Mouse (Mus musculus) heart, embryonic 12.5 days (tissue): Measurements from ENCODE around the gene Fbxo8. TPM values are rescaled to one million over a fixed set of nuclear protein-coding genes. Genes with fewer than 3 reads are reported as not detected.

Source experiments
- ATAC-seq: fragments of 200-750 bp; cut with Nextera tagmentation; 2 replicates; pipeline ENCODE4 v1.8.0; 2017; ENCODE audit warnings: moderate TSS enrichment, moderate library complexity; ENCODE audit not compliant: insufficient number of reproducible peaks, low FRiP score
- H3K27ac ChIP-seq: fragments of 300-500 bp; sonication (generic); 2 replicates; pipeline ENCODE4 v1.5.1; 2016; ENCODE audit warnings: mild to moderate bottlenecking, moderate library complexity; ENCODE audit not compliant: poor library complexity, severe bottlenecking
- H3K27me3 ChIP-seq: fragments of 300-500 bp; sonication (generic); replicated peaks from 2 replicates; pipeline ENCODE4 v1.6.1; 2016; ENCODE audit warnings: mild to moderate bottlenecking, moderate library complexity
- H3K36me3 ChIP-seq: fragments of 300-500 bp; sonication (generic); 2 replicates; pipeline ENCODE4 v1.6.1; 2016; ENCODE audit warnings: mild to moderate bottlenecking, moderate library complexity
- H3K4me1 ChIP-seq: fragments of 300-500 bp; sonication (generic); replicated peaks from 2 replicates; pipeline ENCODE4 v1.6.1; 2016; ENCODE audit warnings: mild to moderate bottlenecking
- H3K4me2 ChIP-seq: fragments of 300-500 bp; sonication (generic); 2 replicates; pipeline ENCODE4 v1.6.1; 2016; ENCODE audit warnings: mild to moderate bottlenecking, moderate library complexity
- H3K4me3 ChIP-seq: fragments of 300-500 bp; sonication (generic); 2 replicates; pipeline ENCODE4 v1.5.1; 2016; ENCODE audit warnings: mild to moderate bottlenecking
- H3K9ac ChIP-seq: fragments of 300-500 bp; sonication (generic); 2 replicates; pipeline ENCODE4 v1.6.1; 2016; ENCODE audit warnings: mild to moderate bottlenecking, moderate library complexity
- H3K9me3 ChIP-seq: fragments of 300-500 bp; sonication (generic); replicated peaks from 2 replicates; pipeline ENCODE4 v1.6.1; 2016; ENCODE audit warnings: mild to moderate bottlenecking, moderate library complexity
- whole genome bisulfite sequencing: fragments of 180-500 bp; shearing (Covaris S2); methylation state at CpG from one replicate; pipeline ENCODE4 v1.1.7; 2016; 5-methylcytosine and 5-hydroxymethylcytosine counted together
- polyA plus RNA-seq: library from polyadenylated mRNA; unstranded; fragments of >200 nt; fragmentation: Nextera tagmentation; extraction: Ambion mirVana; gene quantifications from 2 replicates; pipeline ENCODE4 v1.2.1, GENCODE M21; 2016

The Fbxo8 gene
- polyA plus RNA-seq, 1 experiment from 2014 or later: 40.7 TPM

DNA sequence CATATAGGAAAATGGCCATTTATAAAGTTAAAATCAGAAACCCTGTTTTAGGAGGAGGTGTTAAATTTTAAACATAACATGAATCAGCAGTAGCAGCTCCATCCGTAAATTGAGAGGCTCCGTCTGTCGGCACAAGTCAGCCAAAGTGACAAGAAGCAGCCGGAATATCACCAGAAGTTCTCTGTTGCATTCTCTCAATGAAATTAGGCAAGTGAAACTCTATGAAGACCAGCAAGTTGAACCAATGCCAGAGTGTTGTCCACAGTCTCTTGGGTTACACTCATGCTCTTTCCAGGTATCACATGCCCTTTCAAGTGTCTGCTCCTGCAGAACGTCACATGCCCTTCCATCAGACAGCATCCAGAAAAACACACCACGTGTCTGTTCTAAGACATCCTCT lies 60.8 kb downstream of the Fbxo8 start:
- no peak overlapping the region for H3K4me3 ChIP-seq
- H3K4me1 ChIP-seq: 0 out of 2 replicates have a peak, but pooled peaks cover 8% of the 10 kb centered on the region
- no peaks in the 10 kb centered on the region for H3K9me3 ChIP-seq
- H3K4me2 ChIP-seq: no peak overlapping the region
- H3K27me3 ChIP-seq: no peaks in the 10 kb centered on the region
- H3K36me3 ChIP-seq: no peaks in the 10 kb centered on the region
- H3K9ac ChIP-seq: no peak overlapping the region
- no peak overlapping the region for H3K27ac ChIP-seq
- 0 out of 2 replicates have a peak, but pooled peaks have one; percentile 42 for ATAC-seq
- 33% methylated on average over 6 of the region's 6 CpGs for WGBS

- H3K9me3 ChIP-seq: no peaks in the 10 kb centered on the region
- H3K27me3 ChIP-seq: no peaks in the 10 kb centered on the region
- 87% methylated on average over 1 of the region's 1 CpGs for WGBS
- peaks cover 14% of the 10 kb centered on the region for H3K4me1 ChIP-seq
- no peak overlapping the region for H3K4me3 ChIP-seq
- no peak overlapping the region for H3K4me2 ChIP-seq
- ATAC-seq: no peak
- H3K27ac ChIP-seq: no peak overlapping the region
- H3K36me3 ChIP-seq: no peaks in the 10 kb centered on the region
- no peak overlapping the region for H3K9ac ChIP-seq
Observed at GRCm38 (mm10) chr8:56614235-56614634, 63.3 kb downstream of the Fbxo8 start.

- no peaks in the 10 kb centered on the region for H3K27me3 ChIP-seq
- H3K27ac ChIP-seq: no peak overlapping the region
- no peaks in the 10 kb centered on the region for H3K36me3 ChIP-seq
- no peak overlapping the region for H3K4me3 ChIP-seq
- WGBS: 14% methylated on average over 5 of the region's 5 CpGs
- no peak for ATAC-seq
- H3K9me3 ChIP-seq: no peaks in the 10 kb centered on the region
- peaks cover 21% of the 10 kb centered on the region for H3K4me1 ChIP-seq
- H3K9ac ChIP-seq: no peak overlapping the region
- H3K4me2 ChIP-seq: no peak overlapping the region
Observed at GRCm38 (mm10) chr8:56615005-56615404, 64.1 kb downstream of the Fbxo8 start.

DNA sequence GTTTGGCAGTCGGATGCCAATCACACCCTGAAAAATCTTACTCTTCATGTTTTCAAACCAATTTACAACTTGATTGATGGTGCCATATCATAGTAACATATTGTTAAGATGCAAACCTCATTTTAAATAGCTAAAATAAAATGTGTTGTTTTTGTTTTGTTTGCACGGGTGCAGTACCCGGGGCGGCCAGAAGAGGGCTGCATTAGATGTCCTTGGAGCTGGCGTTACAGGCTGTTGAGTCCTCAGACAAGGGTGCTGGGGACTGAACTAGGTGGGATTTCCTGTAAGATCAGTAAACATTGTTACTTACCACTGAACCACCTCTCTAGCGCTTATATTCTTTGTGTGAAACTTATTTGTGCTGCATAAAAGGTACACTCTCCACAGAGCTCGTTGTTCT lies 65.4 kb downstream of the Fbxo8 start:
- WGBS: 44% methylated on average over 7 of the region's 7 CpGs
- no peak overlapping the region for H3K4me2 ChIP-seq
- no peak overlapping the region for H3K9ac ChIP-seq
- peaks cover 34% of the 10 kb centered on the region for H3K4me1 ChIP-seq
- H3K36me3 ChIP-seq: no peaks in the 10 kb centered on the region
- no peak overlapping the region for H3K4me3 ChIP-seq
- H3K27me3 ChIP-seq: no peaks in the 10 kb centered on the region
- H3K9me3 ChIP-seq: no peaks in the 10 kb centered on the region
- no peak for ATAC-seq
- no peak overlapping the region for H3K27ac ChIP-seq

- H3K4me2 ChIP-seq: no peak overlapping the region
- 88% methylated on average over 6 of the region's 6 CpGs for whole genome bisulfite sequencing
- H3K4me1 ChIP-seq: peaks cover 28% of the 10 kb centered on the region
- no peaks in the 10 kb centered on the region for H3K9me3 ChIP-seq
- H3K4me3 ChIP-seq: no peak overlapping the region
- no peak for ATAC-seq
- no peak overlapping the region for H3K27ac ChIP-seq
- H3K9ac ChIP-seq: no peak overlapping the region
- no peaks in the 10 kb centered on the region for H3K36me3 ChIP-seq
- H3K27me3 ChIP-seq: no peaks in the 10 kb centered on the region
Observed at GRCm38 (mm10) chr8:56617271-56617670, 66.4 kb downstream of the Fbxo8 start.

GRCm38 (mm10) chr8:56619056-56619455 lies 68.2 kb downstream of the Fbxo8 start:
- 0 out of 2 replicates have a peak, but pooled peaks have one; percentile 15 for ATAC-seq
- Histone ChIP-seq H3K4me1 (peaks cover 45% of the 10 kb centered on the region), H3K27ac (no peak overlapping the region), H3K27me3 (no peaks in the 10 kb centered on the region), H3K9ac (no peak overlapping the region), H3K36me3 (no peaks in the 10 kb centered on the region), H3K4me2 (peak overlapping the region; percentile 65), H3K4me3 (no peak overlapping the region), H3K9me3 (no peaks in the 10 kb centered on the region)
- 3% methylated on average over 4 of the region's 4 CpGs for WGBS

- no peaks in the 10 kb centered on the region for H3K36me3 ChIP-seq
- no peak overlapping the region for H3K4me3 ChIP-seq
- H3K9ac ChIP-seq: peak overlapping the region; percentile 0; the same call in 1 of the 2 replicates
- peak overlapping the region; percentile 65 for H3K4me2 ChIP-seq
- ATAC-seq: no peak
- H3K9me3 ChIP-seq: no peaks in the 10 kb centered on the region
- 5% methylated on average over 9 of the region's 9 CpGs for WGBS
- H3K27ac ChIP-seq: 0 out of 2 replicates have a peak overlapping the region, but pooled peaks have one; percentile 21
- peaks cover 49% of the 10 kb centered on the region for H3K4me1 ChIP-seq
- H3K27me3 ChIP-seq: no peaks in the 10 kb centered on the region
Observed at GRCm38 (mm10) chr8:56619571-56619970, 68.7 kb downstream of the Fbxo8 start.

DNA sequence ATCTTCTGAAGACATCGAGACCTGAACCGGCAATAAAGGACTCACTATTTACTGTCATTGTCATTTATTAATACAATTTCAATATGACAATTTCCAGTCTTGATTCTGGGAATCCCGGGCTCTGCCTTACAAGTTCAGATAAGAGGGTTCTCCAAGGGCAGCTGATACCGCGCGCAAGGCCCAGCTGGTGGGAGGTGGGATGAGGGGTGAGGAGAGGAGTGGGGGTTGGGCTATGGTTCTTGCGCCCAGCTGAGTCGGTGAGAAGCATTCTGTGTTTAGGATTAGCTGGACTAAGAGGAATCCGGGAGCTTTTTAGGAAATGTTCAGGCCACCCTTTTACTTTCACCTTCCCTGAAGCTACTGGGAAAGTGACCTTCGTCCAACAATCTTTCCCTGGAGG lies 69.8 kb downstream of the Fbxo8 start:
- H3K36me3 ChIP-seq: no peaks in the 10 kb centered on the region
- H3K4me2 ChIP-seq: peak overlapping the region; percentile 65
- WGBS: 3% methylated on average over 10 of the region's 10 CpGs
- H3K27me3 ChIP-seq: no peaks in the 10 kb centered on the region
- H3K4me3 ChIP-seq: peak overlapping the region; percentile 32
- peak overlapping the region; percentile 13; the same call in 1 of the 2 replicates for H3K9ac ChIP-seq
- H3K4me1 ChIP-seq: peaks cover 49% of the 10 kb centered on the region
- H3K9me3 ChIP-seq: no peaks in the 10 kb centered on the region
- H3K27ac ChIP-seq: peak overlapping the region; percentile 17
- 0 out of 2 replicates have a peak, but pooled peaks have one; percentile 58 for ATAC-seq

DNA sequence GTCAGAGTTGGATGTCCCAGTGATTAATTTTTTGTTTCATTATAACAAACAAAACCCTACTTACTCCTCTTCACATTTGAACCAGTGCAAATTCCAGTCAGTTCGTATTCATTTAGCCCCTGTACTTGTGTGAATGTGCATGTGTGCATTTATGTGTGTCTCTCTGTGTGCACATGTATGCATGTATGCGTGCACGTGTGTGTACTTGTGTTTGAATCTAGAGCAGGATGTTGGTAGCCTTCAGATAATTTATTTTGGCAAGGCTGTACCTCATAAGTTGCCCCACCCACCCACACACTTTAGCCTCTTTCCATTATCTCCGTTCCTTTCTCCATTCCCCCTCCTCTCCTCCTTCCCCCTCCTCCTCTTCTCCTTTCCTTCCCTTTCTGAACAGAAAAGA lies 70.2 kb downstream of the Fbxo8 start:
- Histone ChIP-seq H3K4me1 (peaks cover 49% of the 10 kb centered on the region), H3K4me3 (peak overlapping the region; percentile 32; the same call in 1 of the 2 replicates), H3K9me3 (no peaks in the 10 kb centered on the region), H3K4me2 (peak overlapping the region; percentile 65), H3K27me3 (no peaks in the 10 kb centered on the region), H3K36me3 (no peaks in the 10 kb centered on the region), H3K27ac (peak overlapping the region; percentile 17), H3K9ac (peak overlapping the region; percentile 13)
- WGBS: 16% methylated on average over 4 of the region's 4 CpGs
- no peak for ATAC-seq

DNA sequence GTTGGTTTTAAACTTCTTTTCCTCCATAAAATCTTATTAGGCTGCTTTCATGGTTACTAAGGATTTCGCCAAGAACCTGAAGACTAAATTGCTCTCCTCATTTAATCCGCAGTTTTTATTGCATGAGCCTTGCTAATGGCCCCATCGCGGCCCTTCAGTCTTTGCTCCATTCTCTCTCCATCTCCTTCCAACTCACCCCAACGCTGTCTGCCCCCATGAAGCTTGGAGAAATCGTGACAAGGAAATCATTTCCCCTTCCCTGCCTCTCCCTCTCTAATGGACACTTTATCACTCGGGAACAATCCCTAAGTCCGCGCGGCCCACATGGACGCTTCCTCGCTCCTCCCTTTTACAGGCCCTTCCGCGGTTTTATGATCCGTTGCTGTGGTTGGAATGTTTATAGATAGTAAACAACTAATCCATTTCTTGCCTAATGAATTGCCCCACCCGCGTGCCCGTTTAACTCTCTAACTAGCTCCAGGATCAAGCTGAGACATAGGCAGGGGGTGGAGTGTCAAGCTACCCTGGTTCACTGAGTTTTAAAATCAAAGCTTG lies 71.7 kb downstream of the Fbxo8 start:
- H3K36me3 ChIP-seq: no peaks in the 10 kb centered on the region
- peak overlapping the region; percentile 63 for H3K27ac ChIP-seq
- 3% methylated on average over 18 of the region's 18 CpGs for WGBS
- no peaks in the 10 kb centered on the region for H3K9me3 ChIP-seq
- H3K4me3 ChIP-seq: peak overlapping the region; percentile 48
- H3K4me1 ChIP-seq: peaks cover 49% of the 10 kb centered on the region
- peak overlapping the region; percentile 83 for H3K4me2 ChIP-seq
- ATAC-seq: no peak
- H3K27me3 ChIP-seq: no peaks in the 10 kb centered on the region
- H3K9ac ChIP-seq: peak overlapping the region; percentile 42

GRCm38 (mm10) chr8:56623346-56623745 lies 72.5 kb downstream of the Fbxo8 start:
- H3K9me3 ChIP-seq: no peaks in the 10 kb centered on the region
- H3K27me3 ChIP-seq: no peaks in the 10 kb centered on the region
- peak overlapping the region; percentile 48 for H3K4me3 ChIP-seq
- ATAC-seq: no peak
- H3K27ac ChIP-seq: peak overlapping the region; percentile 63
- WGBS: 7% methylated on average over 10 of the region's 10 CpGs
- H3K4me2 ChIP-seq: peak overlapping the region; percentile 83
- H3K4me1 ChIP-seq: peaks cover 49% of the 10 kb centered on the region
- H3K36me3 ChIP-seq: no peaks in the 10 kb centered on the region
- peak overlapping the region; percentile 42; the same call in 1 of the 2 replicates for H3K9ac ChIP-seq

- Histone ChIP-seq H3K27me3 (no peaks in the 10 kb centered on the region), H3K36me3 (no peaks in the 10 kb centered on the region), H3K9me3 (no peaks in the 10 kb centered on the region), H3K4me2 (no peak overlapping the region), H3K27ac (no peak overlapping the region), H3K4me3 (no peak overlapping the region), H3K9ac (no peak overlapping the region), H3K4me1 (peaks cover 7% of the 10 kb centered on the region)
- WGBS: 30% methylated on average over 4 of the region's 4 CpGs
- no peak for ATAC-seq
Observed at GRCm38 (mm10) chr8:56629160-56629559, 78.3 kb downstream of the Fbxo8 start.
